Mouse (Mus musculus) kidney, postnatal 0 days (tissue): ENCODE measurements at regions not wholly inside any gene's neighbourhood (a gene's known extent, or its start where the extent isn't known, plus 50 kb on each side); places are given as distances from the start of the nearest gene placed in this dataset.

Experiments
- ATAC-seq: fragments of 200-750 bp; cut with Nextera tagmentation; replicated peaks from 2 replicates; pipeline ENCODE4 v1.8.0; 2017; ENCODE audit warnings: low read depth, moderate number of reproducible peaks, moderate TSS enrichment, moderate library complexity; ENCODE audit not compliant: low FRiP score
- DNase-seq: peaks from one replicate; pipeline ENCODE4 v3.0.0-alpha.2; 2016; ENCODE audit warnings: low spot score
- H3K27ac ChIP-seq: fragments of 300-500 bp; sonication (generic); 2 replicates; pipeline ENCODE4 v1.5.1; 2014; ENCODE audit warnings: mild to moderate bottlenecking
- H3K27me3 ChIP-seq: fragments of 300-500 bp; sonication (generic); 2 replicates; pipeline ENCODE4 v1.6.1; 2014; ENCODE audit warnings: low read length, mixed read lengths; ENCODE audit not compliant: insufficient read depth
- H3K36me3 ChIP-seq: fragments of 300-500 bp; sonication (generic); 2 replicates; pipeline ENCODE4 v1.6.1; 2014; ENCODE audit warnings: low read length, mixed read lengths; ENCODE audit not compliant: insufficient read depth
- H3K4me1 ChIP-seq: fragments of 300-500 bp; sonication (generic); replicated peaks from 2 replicates; pipeline ENCODE4 v1.6.1; 2014; ENCODE audit warnings: antibody characterized with exemption, low read length, mixed read lengths; ENCODE audit not compliant: insufficient read depth
- H3K4me2 ChIP-seq: fragments of 300-500 bp; sonication (generic); 2 replicates; pipeline ENCODE4 v1.6.1; 2014; ENCODE audit warnings: mild to moderate bottlenecking, low read length, moderate library complexity, mixed read lengths
- H3K4me3 ChIP-seq: fragments of 300-500 bp; sonication (generic); replicated peaks from 2 replicates; pipeline ENCODE4 v1.5.1; 2014; ENCODE audit warnings: low read depth, low read length
- H3K9ac ChIP-seq: fragments of 300-500 bp; sonication (generic); 2 replicates; pipeline ENCODE4 v1.6.1; 2014; ENCODE audit warnings: low read depth, low read length
- H3K9me3 ChIP-seq: fragments of 300-500 bp; sonication (generic); replicated peaks from 2 replicates; pipeline ENCODE4 v1.6.1; 2016; ENCODE audit warnings: low read length, inconsistent platforms, mixed read lengths
- CTCF ChIP-seq: IDR thresholded peaks from 2 replicates; pipeline ENCODE4 v1.5.1; 2016; ENCODE audit warnings: antibody characterized with exemption, low read depth, mild to moderate bottlenecking, moderate library complexity
- WGBS: fragments of 180-500 bp; shearing (Covaris S2); extraction: QIAGEN DNeasy Blood & Tissue Kit; methylation state at CpG from one replicate; pipeline ENCODE4 v1.1.7; 2014; 5-methylcytosine and 5-hydroxymethylcytosine counted together

- Histone ChIP-seq H3K9ac (no peak overlapping the region), H3K4me2 (no peak overlapping the region), H3K27ac (no peak overlapping the region), H3K9me3 (no peaks in the 10 kb centered on the region), H3K4me1 (no peaks in the 10 kb centered on the region), H3K4me3 (no peak overlapping the region), H3K27me3 (no peaks in the 10 kb centered on the region), H3K36me3 (no peaks in the 10 kb centered on the region)
- TF ChIP-seq CTCF: no peak
- ATAC-seq (no peak), DNase-seq (no peak)
- 69% methylated on average over 1 of the region's 1 CpGs for WGBS
Measured at GRCm38 (mm10) chr4:48952965-48953364, 106.1 kb upstream of the Plppr1 start.

GRCm38 (mm10) chr4:48975810-48976209, 83.3 kb upstream of the Plppr1 start:
- Histone ChIP-seq H3K27me3 (no peaks in the 10 kb centered on the region), H3K4me3 (no peak overlapping the region), H3K9me3 (no peaks in the 10 kb centered on the region), H3K4me2 (no peak overlapping the region), H3K4me1 (no peaks in the 10 kb centered on the region), H3K27ac (no peak overlapping the region), H3K9ac (no peak overlapping the region), H3K36me3 (no peaks in the 10 kb centered on the region)
- DNase-seq: no peak
- WGBS: 92% methylated on average over 4 of the region's 4 CpGs
- no peak for ATAC-seq
- TF ChIP-seq CTCF: no peak

- H3K4me3 ChIP-seq: no peak overlapping the region
- TF ChIP-seq CTCF: no peak
- ATAC-seq: no peak
- H3K9ac ChIP-seq: no peak overlapping the region
- no peak overlapping the region for H3K27ac ChIP-seq
- no peaks in the 10 kb centered on the region for H3K9me3 ChIP-seq
- whole genome bisulfite sequencing: 77% methylated on average over 3 of the region's 3 CpGs
- no peak for DNase-seq
- H3K36me3 ChIP-seq: no peaks in the 10 kb centered on the region
- no peak overlapping the region for H3K4me2 ChIP-seq
- no peaks in the 10 kb centered on the region for H3K4me1 ChIP-seq
- H3K27me3 ChIP-seq: no peaks in the 10 kb centered on the region
Measured at GRCm38 (mm10) chr4:48992021-48992420, 67.1 kb upstream of the Plppr1 start.
